Mouse (Mus musculus): Measurements from ENCODE around the gene 2310061N02Rik. TPM values are rescaled to one million over a fixed set of nuclear protein-coding genes. Genes with fewer than 3 reads are reported as not detected.

Gene 2310061N02Rik
- polyA plus RNA-seq, 1 experiment from 2014 or later, result not detected

- Histone ChIP-seq H3K27ac (ENCODE audit: low read depth) (no peak overlapping the region), H3K4me1 (replicated peaks; ENCODE audit: control insufficient read depth, insufficient read depth, low read length) (no peaks in the 10 kb centered on the region), H3K4me2 (ENCODE audit: low read length) (no peak overlapping the region), H3K9me3 (ENCODE audit: control insufficient read depth, low read length) (no peaks in the 10 kb centered on the region), H3K36me3 (ENCODE audit: control insufficient read depth, insufficient read depth, low read length) (no peaks in the 10 kb centered on the region), H3K4me3 (ENCODE audit: low read depth, low read length) (no peak overlapping the region), H3K9ac (ENCODE audit: low read length) (no peak overlapping the region), H3K27me3 (replicated peaks; ENCODE audit: control insufficient read depth, insufficient read depth, low read length) (no peaks in the 10 kb centered on the region)
- DNase-seq (ENCODE audit: low spot score), result no peak
- peak; percentile 86; the same call in 1 of the 2 replicates for ATAC-seq (replicated peaks; ENCODE audit: low FRiP score, low TSS enrichment, low read depth)
- WGBS, result 59% methylated on average over 4 of the region's 4 CpGs
Observed at GRCm38 (mm10) chr16:88710757-88711156, 3.0 kb upstream of the 2310061N02Rik start.

DNA sequence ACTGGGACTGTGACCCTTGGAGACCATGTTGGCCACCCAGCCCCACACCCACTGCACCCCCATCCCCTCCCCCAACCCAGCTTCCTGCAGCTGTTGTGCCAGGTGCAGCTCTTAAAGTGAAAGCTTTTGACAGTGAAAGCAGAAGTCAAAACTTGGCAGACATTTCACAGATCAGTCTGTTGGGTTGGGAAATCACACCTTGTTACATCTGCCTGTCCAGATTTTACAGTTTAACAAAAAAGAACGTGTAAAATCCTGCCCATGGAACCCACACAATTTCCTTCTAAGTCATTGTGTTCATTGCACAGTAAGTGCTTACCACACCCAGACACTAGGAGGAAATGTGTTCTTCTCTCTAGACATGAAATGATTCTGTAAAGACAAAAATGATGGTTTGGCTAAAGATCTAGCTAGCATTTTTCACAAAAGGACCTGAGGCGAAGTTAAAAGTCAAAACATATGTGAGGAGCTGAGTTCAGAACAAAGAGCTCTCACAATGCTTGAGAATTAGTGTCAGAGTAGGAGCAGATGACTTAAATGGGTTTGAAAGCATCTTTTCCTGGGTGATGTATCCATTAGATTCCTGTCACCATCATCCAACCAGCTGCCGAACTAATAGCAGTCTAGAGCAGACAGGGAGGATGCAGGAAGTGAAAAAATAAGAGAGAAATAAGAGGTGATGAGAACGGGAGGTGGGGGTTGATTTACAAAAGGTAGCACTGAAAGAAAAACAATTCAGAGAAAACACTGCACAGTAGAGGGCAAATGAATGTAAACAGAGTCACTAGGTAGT is 6.5 kb downstream of the 2310061N02Rik start:
- WGBS, result 39% methylated on average over 4 of the region's 4 CpGs
- Histone ChIP-seq H3K4me1 (replicated peaks; ENCODE audit: control insufficient read depth, insufficient read depth, low read length) (no peaks in the 10 kb centered on the region), H3K4me2 (ENCODE audit: low read length) (no peak overlapping the region), H3K36me3 (ENCODE audit: control insufficient read depth, insufficient read depth, low read length) (no peaks in the 10 kb centered on the region), H3K4me3 (ENCODE audit: low read depth, low read length) (no peak overlapping the region), H3K9me3 (ENCODE audit: control insufficient read depth, low read length) (no peaks in the 10 kb centered on the region), H3K9ac (ENCODE audit: low read length) (no peak overlapping the region), H3K27me3 (replicated peaks; ENCODE audit: control insufficient read depth, insufficient read depth, low read length) (no peaks in the 10 kb centered on the region), H3K27ac (ENCODE audit: low read depth) (no peak overlapping the region)
- DNase-seq (ENCODE audit: low spot score), result no peak
- ATAC-seq (replicated peaks; ENCODE audit: low FRiP score, low TSS enrichment, low read depth), result no peak

- ATAC-seq (replicated peaks; ENCODE audit: low FRiP score, low TSS enrichment, low read depth) (no peak), DNase-seq (ENCODE audit: low spot score) (no peak)
- 76% methylated on average over 4 of the region's 4 CpGs for WGBS
- no peak overlapping the region for H3K27ac ChIP-seq (ENCODE audit: low read depth)
- H3K4me2 ChIP-seq (ENCODE audit: low read length), result no peak overlapping the region
- no peaks in the 10 kb centered on the region for H3K36me3 ChIP-seq (ENCODE audit: control insufficient read depth, insufficient read depth, low read length)
- H3K27me3 ChIP-seq (replicated peaks; ENCODE audit: control insufficient read depth, insufficient read depth, low read length), result no peaks in the 10 kb centered on the region
- no peak overlapping the region for H3K9ac ChIP-seq (ENCODE audit: low read length)
- H3K4me3 ChIP-seq (ENCODE audit: low read depth, low read length), result no peak overlapping the region
- no peaks in the 10 kb centered on the region for H3K9me3 ChIP-seq (ENCODE audit: control insufficient read depth, low read length)
- H3K4me1 ChIP-seq (replicated peaks; ENCODE audit: control insufficient read depth, insufficient read depth, low read length), result no peaks in the 10 kb centered on the region
Observed at GRCm38 (mm10) chr16:88696256-88696655, 11.5 kb downstream of the 2310061N02Rik start.

- no peak overlapping the region for H3K9ac ChIP-seq (ENCODE audit: low read length)
- ATAC-seq (replicated peaks; ENCODE audit: low FRiP score, low TSS enrichment, low read depth) (no peak), DNase-seq (ENCODE audit: low spot score) (no peak)
- no peak overlapping the region for H3K4me2 ChIP-seq (ENCODE audit: low read length)
- H3K9me3 ChIP-seq (ENCODE audit: control insufficient read depth, low read length), result no peaks in the 10 kb centered on the region
- H3K4me3 ChIP-seq (ENCODE audit: low read depth, low read length), result no peak overlapping the region
- 61% methylated on average over 2 of the region's 2 CpGs for WGBS
- H3K27me3 ChIP-seq (replicated peaks; ENCODE audit: control insufficient read depth, insufficient read depth, low read length), result no peaks in the 10 kb centered on the region
- H3K27ac ChIP-seq (ENCODE audit: low read depth), result no peak overlapping the region
- no peaks in the 10 kb centered on the region for H3K4me1 ChIP-seq (replicated peaks; ENCODE audit: control insufficient read depth, insufficient read depth, low read length)
- H3K36me3 ChIP-seq (ENCODE audit: control insufficient read depth, insufficient read depth, low read length), result no peaks in the 10 kb centered on the region
Observed at GRCm38 (mm10) chr16:88681282-88681681, 26.5 kb downstream of the 2310061N02Rik start.

GRCm38 (mm10) chr16:88679099-88679498 is 28.7 kb downstream of the 2310061N02Rik start:
- no peak overlapping the region for H3K4me2 ChIP-seq (ENCODE audit: low read length)
- H3K9me3 ChIP-seq (ENCODE audit: control insufficient read depth, low read length), result no peaks in the 10 kb centered on the region
- no peaks in the 10 kb centered on the region for H3K27me3 ChIP-seq (replicated peaks; ENCODE audit: control insufficient read depth, insufficient read depth, low read length)
- ATAC-seq (replicated peaks; ENCODE audit: low FRiP score, low TSS enrichment, low read depth) (no peak), DNase-seq (ENCODE audit: low spot score) (no peak)
- no peak overlapping the region for H3K9ac ChIP-seq (ENCODE audit: low read length)
- no peaks in the 10 kb centered on the region for H3K36me3 ChIP-seq (ENCODE audit: control insufficient read depth, insufficient read depth, low read length)
- no peaks in the 10 kb centered on the region for H3K4me1 ChIP-seq (replicated peaks; ENCODE audit: control insufficient read depth, insufficient read depth, low read length)
- no peak overlapping the region for H3K4me3 ChIP-seq (ENCODE audit: low read depth, low read length)
- WGBS, result 76% methylated on average over 6 of the region's 6 CpGs
- no peak overlapping the region for H3K27ac ChIP-seq (ENCODE audit: low read depth)

DNA sequence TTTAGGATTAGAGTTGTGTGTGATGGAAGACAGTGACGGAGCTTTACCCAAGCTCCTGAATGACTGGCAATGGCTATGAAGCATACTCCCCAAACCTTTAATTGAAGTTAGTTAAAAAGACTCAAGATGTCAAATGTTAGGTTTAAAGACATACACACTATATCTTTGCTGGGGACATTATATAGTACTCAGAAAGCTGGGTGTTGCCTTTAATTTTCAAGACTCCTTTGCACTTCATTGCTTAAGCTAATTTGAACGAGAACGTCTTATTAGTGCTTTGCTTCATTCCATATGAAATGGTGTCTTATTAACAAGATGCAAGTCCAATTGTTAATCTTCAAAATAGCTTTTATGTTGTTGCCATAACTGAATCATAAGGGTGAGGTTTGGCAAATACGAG is 36.2 kb downstream of the 2310061N02Rik start, which contains the start of gene Krtap27-1:
Krtap27-1 (minus strand) TSS at position 101 of the 400 bp plus-strand sequence.
- 92% methylated on average over 4 of the region's 4 CpGs for WGBS
- Histone ChIP-seq H3K36me3 (ENCODE audit: control insufficient read depth, insufficient read depth, low read length) (no peaks in the 10 kb centered on the region), H3K27me3 (replicated peaks; ENCODE audit: control insufficient read depth, insufficient read depth, low read length) (no peaks in the 10 kb centered on the region), H3K27ac (ENCODE audit: low read depth) (no peak within 1 kb of the TSS), H3K9me3 (ENCODE audit: control insufficient read depth, low read length) (no peaks in the 10 kb centered on the region), H3K9ac (ENCODE audit: low read length) (no peak within 1 kb of the TSS), H3K4me2 (ENCODE audit: low read length) (no peak within 1 kb of the TSS), H3K4me3 (ENCODE audit: low read depth, low read length) (no peak within 1 kb of the TSS), H3K4me1 (replicated peaks; ENCODE audit: control insufficient read depth, insufficient read depth, low read length) (no peaks in the 10 kb centered on the region)
- no peak for ATAC-seq (replicated peaks; ENCODE audit: low FRiP score, low TSS enrichment, low read depth)
- DNase-seq (ENCODE audit: low spot score), result no peak

- no peak overlapping the region for H3K4me2 ChIP-seq (ENCODE audit: low read length)
- no peak overlapping the region for H3K9ac ChIP-seq (ENCODE audit: low read length)
- no peaks in the 10 kb centered on the region for H3K4me1 ChIP-seq (replicated peaks; ENCODE audit: control insufficient read depth, insufficient read depth, low read length)
- no peaks in the 10 kb centered on the region for H3K27me3 ChIP-seq (replicated peaks; ENCODE audit: control insufficient read depth, insufficient read depth, low read length)
- no peaks in the 10 kb centered on the region for H3K9me3 ChIP-seq (ENCODE audit: control insufficient read depth, low read length)
- no peak overlapping the region for H3K4me3 ChIP-seq (ENCODE audit: low read depth, low read length)
- H3K27ac ChIP-seq (ENCODE audit: low read depth), result no peak overlapping the region
- DNase-seq (ENCODE audit: low spot score) (no peak), ATAC-seq (replicated peaks; ENCODE audit: low FRiP score, low TSS enrichment, low read depth) (no peak)
- H3K36me3 ChIP-seq (ENCODE audit: control insufficient read depth, insufficient read depth, low read length), result no peaks in the 10 kb centered on the region
- WGBS, result 60% methylated on average over 1 of the region's 1 CpGs
Observed at GRCm38 (mm10) chr16:88657426-88657825, 50.3 kb downstream of the 2310061N02Rik start.

Data from intestine, embryonic 14.5 days (tissue).